Comparison of ENCODE assay signal across 27 mouse cellular contexts in genomic region chr3:107221608-107222007, GRCm38 (mm10). TPM values are rescaled to one million over a fixed set of nuclear protein-coding genes. Genes with fewer than 3 reads are reported as not detected.
DNase-seq lines count a peak whose midpoint lies in the region; ATAC-seq and TF ChIP-seq lines count a peak whose summit lies in the region.
"Had no signal": no experiment of that assay in that cellular context is flagged by ENCODE, and none has a peak within 500 bp of the region (broad histone marks: within the 10 kb centered on the region; RNA-seq: fewer than 3 reads in every experiment).

Gene Cym, minus strand, starts transcription at chr3:107221732.

- no peak for TF ChIP-seq CTCF in lung, embryonic 14.5 days (IDR thresholded peaks at IDR 0.05; ENCODE audit: low read depth)
- no peak for TF ChIP-seq CTCF in lung, postnatal 0 days (IDR thresholded peaks at IDR 0.05)

- no peaks in the 10 kb centered on the region; the same call in 1 of the 2 replicates for H3K4me1 ChIP-seq in lung, embryonic 14.5 days (ENCODE audit: insufficient read depth)
- no peaks in the 10 kb centered on the region for H3K4me1 ChIP-seq in lung, postnatal 0 days (ENCODE audit: insufficient read depth, low read depth, low read length)
- H3K4me1 ChIP-seq in brown adipose tissue, adult 24 weeks (ENCODE audit: control insufficient read depth, insufficient read depth, insufficient read length, low read length) = peaks cover 17% of the 10 kb centered on the region; the same call in 1 of the 2 replicates
- H3K4me1 ChIP-seq in intestine, embryonic 16.5 days (ENCODE audit: control insufficient read depth, insufficient read depth, low read length) = no peaks in the 10 kb centered on the region
- no peaks in the 10 kb centered on the region for H3K4me1 ChIP-seq in stomach, embryonic 15.5 days
- H3K4me1 ChIP-seq: embryonic facial prominence, embryonic 15.5 days; forebrain, embryonic 10.5 days had no signal

- no peak within 1 kb of the TSS for H3K9ac ChIP-seq in lung, embryonic 14.5 days
- H3K9ac ChIP-seq in lung, postnatal 0 days (replicated peaks; ENCODE audit: low read depth) = no peak within 1 kb of the TSS
- no peak within 1 kb of the TSS for H3K9ac ChIP-seq in intestine, embryonic 16.5 days (ENCODE audit: low read depth, low read length)
- no peak within 1 kb of the TSS for H3K9ac ChIP-seq in stomach, embryonic 15.5 days
- H3K9ac ChIP-seq: embryonic facial prominence, embryonic 15.5 days; heart, embryonic 15.5 days; hindbrain, embryonic 14.5 days had no signal

- H3K4me3 ChIP-seq in lung, embryonic 14.5 days (ENCODE audit: low read depth, low read length) = no peak within 1 kb of the TSS
- no peak within 1 kb of the TSS for H3K4me3 ChIP-seq in lung, postnatal 0 days (ENCODE audit: low read depth, low read length)
- no peak within 1 kb of the TSS for H3K4me3 ChIP-seq in brown adipose tissue, adult 24 weeks (ENCODE audit: insufficient read depth, low read depth, low read length)
- no peak within 1 kb of the TSS for H3K4me3 ChIP-seq in intestine, embryonic 16.5 days (ENCODE audit: low read length)
- H3K4me3 ChIP-seq in stomach, embryonic 15.5 days (replicated peaks) = peak within 1 kb of the TSS; percentile 13
- H3K4me3 ChIP-seq: embryonic facial prominence, embryonic 15.5 days; erythroblast, embryonic 14.5 days; forebrain, embryonic 10.5 days; gastrocnemius, adult 2 months; heart, embryonic 15.5 days; hindbrain, embryonic 10.5 days had no signal

- no peaks in the 10 kb centered on the region for H3K9me3 ChIP-seq in lung, embryonic 14.5 days (ENCODE audit: low read depth, low read length)
- H3K9me3 ChIP-seq in lung, postnatal 0 days (ENCODE audit: low read length) = no peaks in the 10 kb centered on the region
- no peaks in the 10 kb centered on the region for H3K9me3 ChIP-seq in intestine, embryonic 16.5 days (ENCODE audit: control insufficient read depth, low read length)
- no peaks in the 10 kb centered on the region for H3K9me3 ChIP-seq in stomach, embryonic 15.5 days
- H3K9me3 ChIP-seq: embryonic facial prominence, embryonic 15.5 days; heart, embryonic 15.5 days had no signal

- ATAC-seq in lung, embryonic 14.5 days (ENCODE audit: insufficient read depth) = peak; percentile 74
- no peak for ATAC-seq in lung, postnatal 0 days
- no peak for ATAC-seq in intestine, embryonic 16.5 days
- peak; percentile 80 for ATAC-seq in stomach, embryonic 15.5 days (ENCODE audit: insufficient read depth, low FRiP score, low read depth)
- ATAC-seq: activated CD4-positive, CD25-positive, alpha-beta regulatory T cell, adult 4 months; forebrain, embryonic 14.5 days; Patski had no signal

- peak; percentile 58 for DNase-seq in lung, embryonic 14.5 days
- no peak for DNase-seq in lung, postnatal 0 days (ENCODE audit: low spot score)
- no peak for DNase-seq in right cerebral cortex, postnatal 14 days
- no peak for DNase-seq in embryo, embryonic 11 days
- DNase-seq in layer of hippocampus, adult 9-11 months = no peak
- DNase-seq: adrenal gland, postnatal 14 days; cerebellum, adult 2 months; cerebellum, postnatal 10 days; gastrocnemius, adult 2 months; gastrocnemius, postnatal 36 days; heart, adult 18-20 months; heart, postnatal 14 days had no signal

- no peak within 1 kb of the TSS for H3K27ac ChIP-seq in lung, embryonic 14.5 days (ENCODE audit: low read depth)
- no peak within 1 kb of the TSS for H3K27ac ChIP-seq in lung, postnatal 0 days (ENCODE audit: low read length)
- H3K27ac ChIP-seq in brown adipose tissue, adult 24 weeks (replicated peaks; ENCODE audit: low read depth, low read length) = 0 out of 2 replicates have a peak within 1 kb of the TSS, but pooled peaks have one; percentile 8
- no peak within 1 kb of the TSS for H3K27ac ChIP-seq in intestine, embryonic 16.5 days (ENCODE audit: low read length)
- H3K27ac ChIP-seq in stomach, embryonic 15.5 days = peak within 1 kb of the TSS; percentile 18; the same call in 1 of the 2 replicates
- H3K27ac ChIP-seq: embryonic facial prominence, embryonic 15.5 days; forebrain, embryonic 10.5 days; gastrocnemius, adult 2 months; heart, embryonic 15.5 days; hindbrain, embryonic 10.5 days; hindbrain, embryonic 14.5 days had no signal

- TF ChIP-seq EP300 in lung, postnatal 0 days (IDR thresholded peaks at IDR 0.05) = no peak

- 53% methylated on average over 10 of the region's 10 CpGs for whole genome bisulfite sequencing in lung, embryonic 14.5 days
- 57% methylated on average over 10 of the region's 10 CpGs for WGBS in lung, postnatal 0 days
- 66% methylated on average over 10 of the region's 10 CpGs for WGBS in intestine, embryonic 16.5 days
- 68% methylated on average over 10 of the region's 10 CpGs for WGBS in stomach, embryonic 15.5 days

- peak within 1 kb of the TSS; percentile 12; the same call in 1 of the 2 replicates for H3K4me2 ChIP-seq in lung, embryonic 14.5 days
- H3K4me2 ChIP-seq in lung, postnatal 0 days (replicated peaks; ENCODE audit: low read depth, low read length) = no peak within 1 kb of the TSS
- no peak within 1 kb of the TSS for H3K4me2 ChIP-seq in intestine, embryonic 16.5 days (ENCODE audit: low read depth, low read length)
- peak within 1 kb of the TSS; percentile 16 for H3K4me2 ChIP-seq in stomach, embryonic 15.5 days
- H3K4me2 ChIP-seq: embryonic facial prominence, embryonic 15.5 days; heart, embryonic 11.5 days; heart, embryonic 15.5 days; hindbrain, embryonic 14.5 days had no signal

- no peaks in the 10 kb centered on the region for H3K27me3 ChIP-seq in lung, embryonic 14.5 days (ENCODE audit: insufficient read depth, low read length)
- no peaks in the 10 kb centered on the region for H3K27me3 ChIP-seq in lung, postnatal 0 days (replicated peaks; ENCODE audit: insufficient read depth, low read length)
- no peaks in the 10 kb centered on the region for H3K27me3 ChIP-seq in intestine, embryonic 16.5 days (replicated peaks; ENCODE audit: control insufficient read depth, insufficient read depth, low read length)
- no peaks in the 10 kb centered on the region for H3K27me3 ChIP-seq in stomach, embryonic 15.5 days (replicated peaks)
- H3K27me3 ChIP-seq: embryonic facial prominence, embryonic 15.5 days; heart, embryonic 15.5 days had no signal

- H3K36me3 ChIP-seq in lung, embryonic 14.5 days (ENCODE audit: insufficient read depth) = no peaks in the 10 kb centered on the region
- no peaks in the 10 kb centered on the region for H3K36me3 ChIP-seq in lung, postnatal 0 days (ENCODE audit: insufficient read depth, low read length)
- no peaks in the 10 kb centered on the region for H3K36me3 ChIP-seq in intestine, embryonic 16.5 days (ENCODE audit: control insufficient read depth, insufficient read depth, low read length)
- H3K36me3 ChIP-seq in stomach, embryonic 15.5 days = no peaks in the 10 kb centered on the region
- H3K36me3 ChIP-seq: embryonic facial prominence, embryonic 15.5 days; forebrain, embryonic 10.5 days; heart, embryonic 15.5 days; hindbrain, embryonic 10.5 days had no signal

RNA-seq across cellular contexts. Expression of gene Cym, which starts in this region (rescaled TPM):
- 139 and 158 TPM in 2 replicates for polyA plus RNA-seq in lung, embryonic 14.5 days (2014; fragmentation: Nextera tagmentation; extraction: Ambion mirVana)
- 0.36 and 0.41 TPM in 2 replicates for polyA plus RNA-seq in lung, postnatal 0 days (2015; fragmentation: Nextera tagmentation; extraction: Ambion mirVana)
- not detected in 2 replicates for polyA plus RNA-seq in brown adipose tissue, adult 24 weeks (2012; ENCODE audit: insufficient read depth, insufficient read length, missing spikeins)
- 7.6 and 10.5 TPM in 2 replicates for polyA plus RNA-seq in intestine, embryonic 16.5 days (2015; fragmentation: Nextera tagmentation; extraction: Ambion mirVana)
- polyA plus RNA-seq in stomach, embryonic 15.5 days (2015; fragmentation: Nextera tagmentation; extraction: Ambion mirVana) = 3,013 and 3,281 TPM in 2 replicates
- polyA plus RNA-seq: C2C12; cerebellum, adult 2 months; embryonic facial prominence, embryonic 11.5 days; erythroblast, embryonic 14.5 days; forebrain, embryonic 10.5 days; forebrain, embryonic 14.5 days; hindbrain, embryonic 10.5 days; hindbrain, embryonic 14.5 days; Patski had no signal

Comparison
In these comparisons a context has a peak if more than half of its experiments do, and no peak if none do; other contexts are left out.
1. RNA of gene Cym (polyA plus RNA-seq): 3,013 to 3,281 TPM in stomach, embryonic 15.5 days; 139 to 158 TPM in lung, embryonic 14.5 days, 7.6 to 10.5 TPM in intestine, embryonic 16.5 days, 0.36 to 0.41 TPM in lung, postnatal 0 days and not detected in brown adipose tissue, adult 24 weeks; every median in the first group is over 10 times any median in the second.
2. ATAC-seq: peak in lung, embryonic 14.5 days (single experiment) and stomach, embryonic 15.5 days (single experiment); none in lung, postnatal 0 days (single experiment) and intestine, embryonic 16.5 days (single experiment).
3. H3K4me2 ChIP-seq: peak in lung, embryonic 14.5 days (single experiment) and stomach, embryonic 15.5 days (single experiment); none in lung, postnatal 0 days (single experiment) and intestine, embryonic 16.5 days (single experiment).
4. H3K27ac ChIP-seq: peak in brown adipose tissue, adult 24 weeks (single experiment) and stomach, embryonic 15.5 days (single experiment); none in lung, embryonic 14.5 days (single experiment), lung, postnatal 0 days (single experiment) and intestine, embryonic 16.5 days (single experiment).